Mouse (Mus musculus) WW6 (cell line): Measurements from ENCODE around the gene Ctrc.

ENCODE experiments used
- DNase-seq: peaks from one replicate; pipeline ENCODE4 v3.0.0-alpha.2; 2013; ENCODE audit warnings: low read depth, low spot score

Ctrc gene

GRCm38 (mm10) chr4:141867498-141867897 is 21.3 kb upstream of the Ctrc start:
- no peak for DNase-seq

- no peak for DNase-seq
Measured at GRCm38 (mm10) chr4:141866933-141867490, 20.9 kb upstream of the Ctrc start.

- no peak for DNase-seq
Measured at GRCm38 (mm10) chr4:141865600-141865999, 19.4 kb upstream of the Ctrc start.

GRCm38 (mm10) chr4:141865006-141865405 is 18.8 kb upstream of the Ctrc start:
- DNase-seq = no peak

- no peak for DNase-seq
Measured at GRCm38 (mm10) chr4:141864506-141864905, 18.3 kb upstream of the Ctrc start.

- DNase-seq = no peak
Measured at GRCm38 (mm10) chr4:141863726-141864280, 17.6 kb upstream of the Ctrc start.

- DNase-seq = no peak
Measured at GRCm38 (mm10) chr4:141862867-141863266, 16.7 kb upstream of the Ctrc start.

- no peak for DNase-seq
Measured at GRCm38 (mm10) chr4:141861591-141862295, 15.6 kb upstream of the Ctrc start.

GRCm38 (mm10) chr4:141860246-141860841 is 14.2 kb upstream of the Ctrc start:
- no peak for DNase-seq

GRCm38 (mm10) chr4:141859351-141859750 is 13.2 kb upstream of the Ctrc start:
- no peak for DNase-seq

- no peak for DNase-seq
Measured at GRCm38 (mm10) chr4:141858501-141858900, 12.3 kb upstream of the Ctrc start.

GRCm38 (mm10) chr4:141857422-141857930 is 11.3 kb upstream of the Ctrc start:
- DNase-seq = peak; percentile 53

- DNase-seq = no peak
Measured at GRCm38 (mm10) chr4:141853437-141853836, 7.3 kb upstream of the Ctrc start.

GRCm38 (mm10) chr4:141834536-141835095 is 11.5 kb downstream of the Ctrc start:
- DNase-seq = no peak

- no peak for DNase-seq
Measured at GRCm38 (mm10) chr4:141833911-141834310, 12.2 kb downstream of the Ctrc start.

GRCm38 (mm10) chr4:141831361-141831760 is 14.8 kb downstream of the Ctrc start:
- no peak for DNase-seq

- DNase-seq = no peak
Measured at GRCm38 (mm10) chr4:141830381-141830780, 15.8 kb downstream of the Ctrc start.

GRCm38 (mm10) chr4:141828177-141828576 is 18.0 kb downstream of the Ctrc start:
- DNase-seq = no peak

GRCm38 (mm10) chr4:141827401-141827800 is 18.8 kb downstream of the Ctrc start:
- DNase-seq = no peak

- DNase-seq = no peak
Measured at GRCm38 (mm10) chr4:141826060-141826459, 20.1 kb downstream of the Ctrc start, which contains the start of gene Cela2a. Cela2a (minus strand) TSS chr4:141826160.

GRCm38 (mm10) chr4:141822979-141823378 is 23.2 kb downstream of the Ctrc start:
- no peak for DNase-seq

GRCm38 (mm10) chr4:141822089-141822488 is 24.1 kb downstream of the Ctrc start:
- DNase-seq = no peak
